Mouse (Mus musculus): ENCODE data around the gene Afap1. TPM values are rescaled to one million over a fixed set of nuclear protein-coding genes. Genes with fewer than 3 reads are reported as not detected.

The Afap1 gene
- polyA plus RNA-seq, 1 experiment from 2014 or later: 18.4 TPM

GRCm38 (mm10) chr5:35920557-35920956 is 27.4 kb downstream of the Afap1 start:
- Histone ChIP-seq H3K4me2 (replicated peaks) (no peak overlapping the region), H3K4me1 (replicated peaks) (peaks cover 74% of the 10 kb centered on the region), H3K9ac (no peak overlapping the region), H3K36me3 (no peaks in the 10 kb centered on the region), H3K27ac (peak overlapping the region; percentile 87), H3K27me3 (replicated peaks) (no peaks in the 10 kb centered on the region), H3K4me3 (replicated peaks) (no peak overlapping the region), H3K9me3 (no peaks in the 10 kb centered on the region)
- ATAC-seq: no peak

GRCm38 (mm10) chr5:35921141-35921540 is 28.0 kb downstream of the Afap1 start:
- Histone ChIP-seq H3K4me3 (replicated peaks) (no peak overlapping the region), H3K9me3 (no peaks in the 10 kb centered on the region), H3K4me1 (replicated peaks) (peaks cover 77% of the 10 kb centered on the region), H3K9ac (0 out of 2 replicates have a peak overlapping the region, but pooled peaks have one; percentile 5), H3K4me2 (replicated peaks) (peak overlapping the region; percentile 56; the same call in 1 of the 2 replicates), H3K27me3 (replicated peaks) (no peaks in the 10 kb centered on the region), H3K27ac (peak overlapping the region; percentile 87), H3K36me3 (no peaks in the 10 kb centered on the region)
- ATAC-seq: no peak
- 58% methylated on average over 6 of the region's 6 CpGs for WGBS

- 0 out of 2 replicates have a peak overlapping the region, but pooled peaks have one; percentile 5 for H3K9ac ChIP-seq
- no peaks in the 10 kb centered on the region for H3K9me3 ChIP-seq
- H3K4me3 ChIP-seq (replicated peaks): peak overlapping the region; percentile 10; the same call in 1 of the 2 replicates
Measured at GRCm38 (mm10) chr5:35921595-35922254, 28.6 kb downstream of the Afap1 start.

GRCm38 (mm10) chr5:35923448-35923847 is 30.3 kb downstream of the Afap1 start:
- Histone ChIP-seq H3K27ac (no peak overlapping the region), H3K9ac (no peak overlapping the region), H3K9me3 (no peaks in the 10 kb centered on the region), H3K4me2 (replicated peaks) (no peak overlapping the region), H3K36me3 (no peaks in the 10 kb centered on the region), H3K4me1 (replicated peaks) (peaks cover 67% of the 10 kb centered on the region), H3K27me3 (replicated peaks) (no peaks in the 10 kb centered on the region), H3K4me3 (replicated peaks) (no peak overlapping the region)
- ATAC-seq: no peak
- WGBS: 80% methylated on average over 6 of the region's 6 CpGs

More at GRCm38 (mm10) chr5:35921595-35922254, 28.6 kb downstream of the Afap1 start:
- H3K4me2 ChIP-seq (replicated peaks): peak overlapping the region; percentile 56
- peak overlapping the region; percentile 87 for H3K27ac ChIP-seq
- no peaks in the 10 kb centered on the region for H3K27me3 ChIP-seq (replicated peaks)
- WGBS: 21% methylated on average over 10 of the region's 10 CpGs
- ATAC-seq: peak; percentile 93
- peaks cover 78% of the 10 kb centered on the region for H3K4me1 ChIP-seq (replicated peaks)
- no peaks in the 10 kb centered on the region for H3K36me3 ChIP-seq

GRCm38 (mm10) chr5:35925171-35925634 is 32.1 kb downstream of the Afap1 start:
- H3K4me3 ChIP-seq (replicated peaks): no peak overlapping the region
- WGBS: 50% methylated on average over 12 of the region's 12 CpGs
- H3K27me3 ChIP-seq (replicated peaks): no peaks in the 10 kb centered on the region
- H3K27ac ChIP-seq: peak overlapping the region; percentile 74
- no peak overlapping the region for H3K4me2 ChIP-seq (replicated peaks)
- H3K9me3 ChIP-seq: no peaks in the 10 kb centered on the region
- no peaks in the 10 kb centered on the region for H3K36me3 ChIP-seq
- no peak overlapping the region for H3K9ac ChIP-seq
- no peak for ATAC-seq
- peaks cover 60% of the 10 kb centered on the region for H3K4me1 ChIP-seq (replicated peaks)

- Histone ChIP-seq H3K4me1 (replicated peaks) (peaks cover 55% of the 10 kb centered on the region), H3K9me3 (no peaks in the 10 kb centered on the region), H3K27me3 (replicated peaks) (no peaks in the 10 kb centered on the region), H3K9ac (no peak overlapping the region), H3K36me3 (no peaks in the 10 kb centered on the region), H3K27ac (no peak overlapping the region), H3K4me3 (replicated peaks) (no peak overlapping the region), H3K4me2 (replicated peaks) (no peak overlapping the region)
- whole genome bisulfite sequencing: 89% methylated on average over 8 of the region's 8 CpGs
- no peak for ATAC-seq
Measured at GRCm38 (mm10) chr5:35926511-35926910, 33.4 kb downstream of the Afap1 start.

GRCm38 (mm10) chr5:35931296-35931695 is 38.2 kb downstream of the Afap1 start:
- ATAC-seq: no peak
- H3K9ac ChIP-seq: no peak overlapping the region
- H3K27me3 ChIP-seq (replicated peaks): no peaks in the 10 kb centered on the region
- H3K9me3 ChIP-seq: no peaks in the 10 kb centered on the region
- H3K27ac ChIP-seq: peak overlapping the region; percentile 63
- no peak overlapping the region for H3K4me3 ChIP-seq (replicated peaks)
- H3K36me3 ChIP-seq: 0 out of 2 replicates have a peak, but pooled peaks cover 8% of the 10 kb centered on the region
- peaks cover 29% of the 10 kb centered on the region; the same call in 1 of the 2 replicates for H3K4me1 ChIP-seq (replicated peaks)
- WGBS: 30% methylated on average over 5 of the region's 5 CpGs
- H3K4me2 ChIP-seq (replicated peaks): no peak overlapping the region

GRCm38 (mm10) chr5:35933059-35933458 is 39.9 kb downstream of the Afap1 start:
- ATAC-seq: no peak
- Histone ChIP-seq H3K4me1 (replicated peaks) (peaks cover 21% of the 10 kb centered on the region; the same call in 1 of the 2 replicates), H3K9me3 (no peaks in the 10 kb centered on the region), H3K4me3 (replicated peaks) (no peak overlapping the region), H3K36me3 (0 out of 2 replicates have a peak, but pooled peaks cover 8% of the 10 kb centered on the region), H3K27me3 (replicated peaks) (no peaks in the 10 kb centered on the region), H3K27ac (no peak overlapping the region), H3K9ac (no peak overlapping the region), H3K4me2 (replicated peaks) (no peak overlapping the region)
- 79% methylated on average over 10 of the region's 10 CpGs for WGBS

- 0 out of 2 replicates have a peak, but pooled peaks cover 8% of the 10 kb centered on the region for H3K36me3 ChIP-seq
- no peak overlapping the region for H3K4me2 ChIP-seq (replicated peaks)
- peaks cover 26% of the 10 kb centered on the region; the same call in 1 of the 2 replicates for H3K4me1 ChIP-seq (replicated peaks)
- WGBS: 67% methylated on average over 7 of the region's 7 CpGs
- ATAC-seq: no peak
- H3K27ac ChIP-seq: no peak overlapping the region
- no peak overlapping the region for H3K4me3 ChIP-seq (replicated peaks)
- no peaks in the 10 kb centered on the region for H3K9me3 ChIP-seq
- H3K27me3 ChIP-seq (replicated peaks): no peaks in the 10 kb centered on the region
- H3K9ac ChIP-seq: no peak overlapping the region
Measured at GRCm38 (mm10) chr5:35935939-35936338, 42.8 kb downstream of the Afap1 start.

GRCm38 (mm10) chr5:35938249-35939223 is 45.4 kb downstream of the Afap1 start:
- H3K4me3 ChIP-seq (replicated peaks): no peak overlapping the region
- no peaks in the 10 kb centered on the region for H3K9me3 ChIP-seq
- H3K4me1 ChIP-seq (replicated peaks): peaks cover 11% of the 10 kb centered on the region; the same call in 1 of the 2 replicates
- H3K4me2 ChIP-seq (replicated peaks): no peak overlapping the region
- no peak overlapping the region for H3K9ac ChIP-seq
- no peak for ATAC-seq
- WGBS: 47% methylated on average over 10 of the region's 10 CpGs
- H3K27me3 ChIP-seq (replicated peaks): no peaks in the 10 kb centered on the region
- peaks cover 12% of the 10 kb centered on the region; the same call in 1 of the 2 replicates for H3K36me3 ChIP-seq
- peak overlapping the region; percentile 52; the same call in 1 of the 2 replicates for H3K27ac ChIP-seq

- WGBS: 81% methylated on average over 6 of the region's 6 CpGs
- H3K4me1 ChIP-seq (replicated peaks): peaks cover 11% of the 10 kb centered on the region; the same call in 1 of the 2 replicates
- H3K9ac ChIP-seq: no peak overlapping the region
- peaks cover 9% of the 10 kb centered on the region; the same call in 1 of the 2 replicates for H3K36me3 ChIP-seq
- no peaks in the 10 kb centered on the region for H3K9me3 ChIP-seq
- no peak overlapping the region for H3K4me2 ChIP-seq (replicated peaks)
- no peaks in the 10 kb centered on the region for H3K27me3 ChIP-seq (replicated peaks)
- no peak overlapping the region for H3K27ac ChIP-seq
- no peak overlapping the region for H3K4me3 ChIP-seq (replicated peaks)
- no peak for ATAC-seq
Measured at GRCm38 (mm10) chr5:35939958-35940357, 46.8 kb downstream of the Afap1 start.

GRCm38 (mm10) chr5:35943541-35943940 is 50.4 kb downstream of the Afap1 start:
- no peak for ATAC-seq
- H3K36me3 ChIP-seq: peaks cover 10% of the 10 kb centered on the region; the same call in 1 of the 2 replicates
- 69% methylated on average over 5 of the region's 5 CpGs for WGBS

More at GRCm38 (mm10) chr5:35943541-35943940, 50.4 kb downstream of the Afap1 start:
- no peak overlapping the region for H3K4me3 ChIP-seq (replicated peaks)
- H3K4me2 ChIP-seq (replicated peaks): no peak overlapping the region
- H3K9me3 ChIP-seq: no peaks in the 10 kb centered on the region
- no peaks in the 10 kb centered on the region for H3K27me3 ChIP-seq (replicated peaks)
- no peak overlapping the region for H3K27ac ChIP-seq
- H3K4me1 ChIP-seq (replicated peaks): 0 out of 2 replicates have a peak, but pooled peaks cover 9% of the 10 kb centered on the region
- no peak overlapping the region for H3K9ac ChIP-seq

All from intestine, embryonic 15.5 days (tissue).